Comparison of ENCODE assay signal across 15 mouse cellular contexts in genomic region chr2:36281138-36281537, GRCm38 (mm10).
"Had no signal": no experiment of that assay in that cellular context is flagged by ENCODE, and none has a peak within 500 bp of the region (broad histone marks: within the 10 kb centered on the region; RNA-seq: fewer than 3 reads in every experiment).

No protein-coding gene starts in this region.

- DNase-seq: retina, postnatal 1 day; right cerebral cortex, adult 18-20 months; right cerebral cortex, postnatal 14 days; right cerebral cortex, postnatal 25 days; right cerebral cortex, postnatal 4 days; spleen, adult 18-20 months; thymus, adult 18-20 months; thymus, adult 2 months; thymus, postnatal 14 days; thymus, postnatal 25 days; thymus, postnatal 36 days; thymus, postnatal 4 days had no signal

- H3K4me3 ChIP-seq: neural tube, embryonic 13.5 days; neural tube, embryonic 15.5 days; stomach, embryonic 15.5 days had no signal

- H3K4me2 ChIP-seq: neural tube, embryonic 13.5 days; neural tube, embryonic 15.5 days; stomach, embryonic 15.5 days had no signal

- H3K36me3 ChIP-seq: neural tube, embryonic 13.5 days; neural tube, embryonic 15.5 days; stomach, embryonic 15.5 days had no signal

- H3K27me3 ChIP-seq: neural tube, embryonic 13.5 days; neural tube, embryonic 15.5 days; stomach, embryonic 15.5 days had no signal
